Mouse (Mus musculus): ENCODE measurements at regions not wholly inside any gene's neighbourhood (a gene's known extent, or its start where the extent isn't known, plus 50 kb on each side); places are given as distances from the start of the nearest gene placed in this dataset.

GRCm38 (mm10) chr11:42944573-42944972 is 91.0 kb upstream of the Gm9972 start:
- DNase-seq (ENCODE audit: low read depth, low spot score): no peak

GRCm38 (mm10) chr11:42949823-42950222 is 85.7 kb upstream of the Gm9972 start:
- DNase-seq (ENCODE audit: low read depth, low spot score): no peak

GRCm38 (mm10) chr11:42954169-42954568 is 81.4 kb upstream of the Gm9972 start:
- DNase-seq (ENCODE audit: low read depth, low spot score): no peak

GRCm38 (mm10) chr11:42965732-42966131 is 69.8 kb upstream of the Gm9972 start:
- DNase-seq (ENCODE audit: low read depth, low spot score): no peak

- DNase-seq (ENCODE audit: low read depth, low spot score): no peak
These were observed 57.3 kb upstream of the Gm9972 start for GRCm38 (mm10) chr11:42978245-42978644.
